Mouse (Mus musculus): ENCODE measurements around the gene Heca. TPM values are rescaled to one million over a fixed set of nuclear protein-coding genes. Genes with fewer than 3 reads are reported as not detected.
"Not testable (repeated sequence)": the region's sequence is repeated elsewhere in the genome, so short reads cannot be mapped to it uniquely, and the experiment has no call there.

Heca gene
- polyA plus RNA-seq, 1 experiment from 2014 or later, result 4.4 TPM

GRCm38 (mm10) chr10:17919032-17919431 is 28.8 kb downstream of the Heca start:
- 79% methylated on average over 2 of the region's 2 CpGs for WGBS

DNA sequence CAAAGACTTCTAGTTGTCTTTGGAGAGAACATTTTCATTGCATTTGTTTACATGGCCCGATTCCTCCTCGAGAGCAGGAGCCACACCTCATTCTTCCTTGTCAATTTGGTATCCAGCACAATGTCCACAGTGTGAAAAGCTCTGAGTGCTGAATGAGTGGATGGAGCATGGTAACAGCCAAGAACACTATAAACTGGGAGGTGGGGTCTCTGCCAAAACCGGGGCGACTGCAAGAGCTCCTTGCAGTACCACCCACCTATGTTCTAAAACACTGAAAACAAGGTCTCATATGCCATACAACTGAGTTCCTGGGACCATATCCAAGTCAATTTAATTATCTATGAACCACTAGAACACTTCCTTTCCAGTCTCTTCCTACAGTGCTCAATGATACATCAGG is 39.1 kb downstream of the Heca start:
- no peak for ATAC-seq
- Histone ChIP-seq H3K4me1 (ENCODE audit: control insufficient read depth, insufficient read depth, low read length) (no peaks in the 10 kb centered on the region), H3K4me3 (ENCODE audit: low read depth, low read length) (no peak overlapping the region), H3K9ac (ENCODE audit: low read depth, low read length) (no peak overlapping the region), H3K4me2 (ENCODE audit: low read length) (no peak overlapping the region), H3K9me3 (replicated peaks; ENCODE audit: control insufficient read depth, low read length, poor library complexity, severe bottlenecking) (no peaks in the 10 kb centered on the region), H3K36me3 (ENCODE audit: control insufficient read depth, insufficient read depth, low read length) (peaks cover 10% of the 10 kb centered on the region), H3K27me3 (ENCODE audit: control insufficient read depth, insufficient read depth, low read depth, low read length) (no peaks in the 10 kb centered on the region), H3K27ac (ENCODE audit: low read length) (no peak overlapping the region)
- WGBS, result 91% methylated on average over 4 of the region's 4 CpGs

More at GRCm38 (mm10) chr10:17919032-17919431, 28.8 kb downstream of the Heca start:
- no peaks in the 10 kb centered on the region for H3K9me3 ChIP-seq (replicated peaks; ENCODE audit: control insufficient read depth, low read length, poor library complexity, severe bottlenecking)
- H3K27me3 ChIP-seq (ENCODE audit: control insufficient read depth, insufficient read depth, low read depth, low read length), result no peaks in the 10 kb centered on the region
- no peak for ATAC-seq
- H3K9ac ChIP-seq (ENCODE audit: low read depth, low read length), result no peak overlapping the region
- H3K4me1 ChIP-seq (ENCODE audit: control insufficient read depth, insufficient read depth, low read length), result peaks cover 3% of the 10 kb centered on the region; the same call in 1 of the 2 replicates
- no peak overlapping the region for H3K4me3 ChIP-seq (ENCODE audit: low read depth, low read length)
- no peak overlapping the region for H3K27ac ChIP-seq (ENCODE audit: low read length)
- H3K36me3 ChIP-seq (ENCODE audit: control insufficient read depth, insufficient read depth, low read length), result peaks cover 6% of the 10 kb centered on the region; the same call in 1 of the 2 replicates
- H3K4me2 ChIP-seq (ENCODE audit: low read length), result no peak overlapping the region

GRCm38 (mm10) chr10:17906405-17906804 is 41.5 kb downstream of the Heca start:
- not testable (repeated sequence) for H3K27ac ChIP-seq (ENCODE audit: low read length); H3K9me3 ChIP-seq (replicated peaks; ENCODE audit: control insufficient read depth, low read length, poor library complexity, severe bottlenecking); H3K9ac ChIP-seq (ENCODE audit: low read depth, low read length); H3K4me3 ChIP-seq (ENCODE audit: low read depth, low read length); H3K4me1 ChIP-seq (ENCODE audit: control insufficient read depth, insufficient read depth, low read length); H3K27me3 ChIP-seq (ENCODE audit: control insufficient read depth, insufficient read depth, low read depth, low read length); ATAC-seq; H3K4me2 ChIP-seq (ENCODE audit: low read length)
- 94% methylated on average over 3 of the region's 3 CpGs for WGBS
- H3K36me3 ChIP-seq (ENCODE audit: control insufficient read depth, insufficient read depth, low read length), result peaks cover 19% of the 10 kb centered on the region

DNA sequence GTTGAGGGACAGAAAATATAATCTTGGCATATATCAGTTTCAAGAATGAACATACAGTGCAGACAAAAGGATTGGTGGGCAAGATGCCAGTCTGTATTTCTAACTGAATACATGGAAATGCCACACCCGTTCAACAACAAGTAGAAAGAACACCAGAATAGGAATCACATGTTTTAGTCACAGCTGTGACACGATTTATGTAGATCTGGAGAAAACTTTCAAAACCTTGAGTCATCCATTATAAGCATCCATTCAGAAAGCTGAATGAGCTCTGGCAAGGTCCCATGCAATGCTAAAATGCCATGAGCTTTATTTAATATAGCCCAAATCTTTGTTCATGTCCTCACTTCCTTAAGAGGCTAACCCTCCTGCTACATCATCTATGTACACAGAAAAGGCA is 44.4 kb downstream of the Heca start:
- 93% methylated on average over 2 of the region's 2 CpGs for WGBS
- Histone ChIP-seq H3K4me2 (ENCODE audit: low read length) (no peak overlapping the region), H3K27me3 (ENCODE audit: control insufficient read depth, insufficient read depth, low read depth, low read length) (no peaks in the 10 kb centered on the region), H3K4me3 (ENCODE audit: low read depth, low read length) (no peak overlapping the region), H3K4me1 (ENCODE audit: control insufficient read depth, insufficient read depth, low read length) (no peaks in the 10 kb centered on the region), H3K9ac (ENCODE audit: low read depth, low read length) (no peak overlapping the region), H3K9me3 (replicated peaks; ENCODE audit: control insufficient read depth, low read length, poor library complexity, severe bottlenecking) (no peaks in the 10 kb centered on the region), H3K27ac (ENCODE audit: low read length) (no peak overlapping the region), H3K36me3 (ENCODE audit: control insufficient read depth, insufficient read depth, low read length) (peaks cover 27% of the 10 kb centered on the region)
- no peak for ATAC-seq

DNA sequence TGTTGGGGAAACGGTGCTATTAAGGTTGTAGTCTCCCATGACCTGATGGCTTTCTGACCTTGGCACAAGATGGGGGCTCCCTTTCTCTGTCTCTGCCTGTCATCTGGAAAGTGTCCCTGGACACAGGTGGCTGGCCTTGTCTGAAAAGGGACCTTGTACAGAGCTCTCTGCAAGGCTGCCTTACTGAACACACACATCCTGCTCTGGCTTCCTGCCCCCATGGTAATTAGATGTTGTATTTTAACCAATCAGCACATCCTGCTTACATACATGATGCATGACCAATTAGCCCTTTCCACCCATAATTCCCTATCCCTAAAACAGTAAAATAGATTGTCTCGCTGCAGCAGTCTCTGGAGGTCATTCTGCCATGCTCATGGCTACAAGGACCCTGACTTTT is 67.1 kb downstream of the Heca start:
- H3K9me3 ChIP-seq (replicated peaks; ENCODE audit: control insufficient read depth, low read length, poor library complexity, severe bottlenecking), result no peaks in the 10 kb centered on the region
- no peaks in the 10 kb centered on the region for H3K27me3 ChIP-seq (ENCODE audit: control insufficient read depth, insufficient read depth, low read depth, low read length)
- no peaks in the 10 kb centered on the region for H3K4me1 ChIP-seq (ENCODE audit: control insufficient read depth, insufficient read depth, low read length)
- no peak overlapping the region for H3K4me2 ChIP-seq (ENCODE audit: low read length)
- no peak for ATAC-seq
- H3K9ac ChIP-seq (ENCODE audit: low read depth, low read length), result no peak overlapping the region
- H3K27ac ChIP-seq (ENCODE audit: low read length), result no peak overlapping the region
- H3K4me3 ChIP-seq (ENCODE audit: low read depth, low read length), result no peak overlapping the region
- no peaks in the 10 kb centered on the region for H3K36me3 ChIP-seq (ENCODE audit: control insufficient read depth, insufficient read depth, low read length)
- WGBS, result 64% methylated on average over 2 of the region's 2 CpGs

DNA sequence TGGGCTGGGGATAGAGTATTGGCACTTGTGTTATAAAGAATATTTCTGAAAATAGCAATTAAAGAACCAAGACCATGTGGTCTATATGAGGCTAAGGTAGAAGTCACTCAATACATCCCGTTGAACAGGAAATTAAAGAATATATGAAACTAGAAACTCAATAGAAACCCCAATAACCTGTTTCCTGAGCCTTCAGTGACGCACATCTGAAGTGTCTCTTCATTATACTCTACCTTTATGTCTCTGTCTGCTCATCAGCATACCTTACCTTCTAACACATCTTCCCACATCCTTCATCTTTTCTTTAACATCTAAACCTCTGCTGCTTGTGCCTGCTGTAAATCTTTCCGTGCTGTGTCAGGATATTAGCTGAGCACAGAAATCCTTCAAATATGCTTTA is 67.8 kb downstream of the Heca start:
- 88% methylated on average over 3 of the region's 3 CpGs for WGBS
- Histone ChIP-seq H3K9ac (ENCODE audit: low read depth, low read length) (no peak overlapping the region), H3K4me1 (ENCODE audit: control insufficient read depth, insufficient read depth, low read length) (no peaks in the 10 kb centered on the region), H3K4me2 (ENCODE audit: low read length) (no peak overlapping the region), H3K27me3 (ENCODE audit: control insufficient read depth, insufficient read depth, low read depth, low read length) (no peaks in the 10 kb centered on the region), H3K9me3 (replicated peaks; ENCODE audit: control insufficient read depth, low read length, poor library complexity, severe bottlenecking) (no peaks in the 10 kb centered on the region), H3K36me3 (ENCODE audit: control insufficient read depth, insufficient read depth, low read length) (no peaks in the 10 kb centered on the region), H3K4me3 (ENCODE audit: low read depth, low read length) (no peak overlapping the region), H3K27ac (ENCODE audit: low read length) (no peak overlapping the region)
- ATAC-seq, result no peak

DNA sequence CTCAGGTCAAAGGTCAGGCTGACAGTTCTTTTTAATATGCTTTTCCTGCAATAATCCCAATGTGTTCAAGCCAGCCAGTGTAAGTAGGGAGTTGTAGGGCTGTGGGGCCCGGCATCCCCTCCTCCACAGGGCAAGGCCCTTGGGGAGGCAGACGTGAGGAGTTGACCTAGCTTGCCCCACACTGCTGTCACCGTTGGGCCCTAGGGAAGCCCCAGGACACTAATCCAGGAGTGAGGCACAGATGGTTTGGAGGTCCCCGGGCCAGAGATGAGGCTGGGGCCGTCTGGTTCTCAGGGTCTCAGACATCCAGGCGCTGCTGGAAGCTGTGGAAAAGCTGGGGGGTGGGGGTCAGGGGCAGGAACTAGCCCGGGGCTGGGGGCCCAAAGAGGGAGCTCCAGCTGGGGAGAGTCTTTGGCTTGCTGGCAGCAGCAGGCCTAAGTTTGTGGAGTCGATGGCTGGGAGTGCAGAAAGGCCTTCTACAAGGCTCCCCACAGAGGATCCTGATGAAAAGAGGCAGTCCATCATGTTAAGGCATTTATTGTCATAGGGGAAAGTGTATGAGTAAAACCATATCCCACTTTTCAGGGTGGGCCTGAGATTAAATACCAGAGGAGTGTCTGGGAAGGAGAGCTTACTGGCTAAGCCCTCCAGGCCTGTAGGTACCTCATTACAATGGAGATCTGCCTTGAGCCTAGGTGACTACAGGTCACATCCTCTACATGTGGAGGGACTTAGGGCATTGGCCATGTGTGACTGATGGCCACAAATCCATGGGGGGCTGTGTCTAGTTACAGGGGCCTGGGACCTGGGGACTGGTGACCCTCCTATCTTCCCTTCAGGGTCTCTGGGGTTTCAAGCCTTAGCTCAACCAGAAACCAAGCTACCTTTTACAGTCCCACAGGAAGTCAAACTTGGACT is 69.6 kb downstream of the Heca start:
- H3K27me3 ChIP-seq (ENCODE audit: control insufficient read depth, insufficient read depth, low read depth, low read length), result no peaks in the 10 kb centered on the region
- H3K4me3 ChIP-seq (ENCODE audit: low read depth, low read length), result no peak overlapping the region
- no peak overlapping the region for H3K9ac ChIP-seq (ENCODE audit: low read depth, low read length)
- no peaks in the 10 kb centered on the region for H3K36me3 ChIP-seq (ENCODE audit: control insufficient read depth, insufficient read depth, low read length)
- no peaks in the 10 kb centered on the region for H3K9me3 ChIP-seq (replicated peaks; ENCODE audit: control insufficient read depth, low read length, poor library complexity, severe bottlenecking)
- H3K4me2 ChIP-seq (ENCODE audit: low read length), result no peak overlapping the region
- H3K27ac ChIP-seq (ENCODE audit: low read length), result no peak overlapping the region
- no peaks in the 10 kb centered on the region for H3K4me1 ChIP-seq (ENCODE audit: control insufficient read depth, insufficient read depth, low read length)
- no peak for ATAC-seq
- 37% methylated on average over 8 of the region's 8 CpGs for WGBS

- Histone ChIP-seq H3K9me3 (replicated peaks; ENCODE audit: control insufficient read depth, low read length, poor library complexity, severe bottlenecking) (no peaks in the 10 kb centered on the region), H3K4me3 (ENCODE audit: low read depth, low read length) (no peak overlapping the region), H3K9ac (ENCODE audit: low read depth, low read length) (no peak overlapping the region), H3K27ac (ENCODE audit: low read length) (no peak overlapping the region), H3K36me3 (ENCODE audit: control insufficient read depth, insufficient read depth, low read length) (no peaks in the 10 kb centered on the region), H3K4me1 (ENCODE audit: control insufficient read depth, insufficient read depth, low read length) (no peaks in the 10 kb centered on the region; the same call in 1 of the 2 replicates), H3K27me3 (ENCODE audit: control insufficient read depth, insufficient read depth, low read depth, low read length) (no peaks in the 10 kb centered on the region), H3K4me2 (ENCODE audit: low read length) (no peak overlapping the region)
- ATAC-seq, result peak; percentile 98
- whole genome bisulfite sequencing, result 18% methylated on average over 5 of the region's 5 CpGs
Measured at GRCm38 (mm10) chr10:17869822-17870662, 77.8 kb downstream of the Heca start.
